Mouse (Mus musculus): ENCODE results near the gene Med16.

Med16 gene

GRCm38 (mm10) chr10:79917532-79918100, 8.9 kb upstream of the Med16 start:
- no peak for DNase-seq (ENCODE audit: low read depth, low spot score)

- peak; percentile 56 for DNase-seq (ENCODE audit: low read depth, low spot score)
Measured at GRCm38 (mm10) chr10:79916808-79917531, 8.2 kb upstream of the Med16 start, which contains the start of gene Kiss1r. TSS of gene Kiss1r (plus strand) at chr10:79916971.

GRCm38 (mm10) chr10:79916081-79916480, 7.4 kb upstream of the Med16 start:
- no peak for DNase-seq (ENCODE audit: low read depth, low spot score)

- DNase-seq (ENCODE audit: low read depth, low spot score), result no peak
Measured at GRCm38 (mm10) chr10:79914948-79915596, 6.3 kb upstream of the Med16 start.

GRCm38 (mm10) chr10:79914131-79914947, 5.6 kb upstream of the Med16 start:
- no peak for DNase-seq (ENCODE audit: low read depth, low spot score)

- no peak for DNase-seq (ENCODE audit: low read depth, low spot score)
Measured at GRCm38 (mm10) chr10:79912412-79912811, 3.7 kb upstream of the Med16 start.

- no peak for DNase-seq (ENCODE audit: low read depth, low spot score)
Measured at GRCm38 (mm10) chr10:79910556-79910955, 1.8 kb upstream of the Med16 start, which contains the start of gene Gm26602. TSS of gene Gm26602 (plus strand) at chr10:79910856.

- peak; percentile 58 for DNase-seq (ENCODE audit: low read depth, low spot score)
Measured at GRCm38 (mm10) chr10:79909092-79909922, 584 bp upstream of the Med16 start.

GRCm38 (mm10) chr10:79907415-79907814, 1.3 kb downstream of the Med16 start:
- DNase-seq (ENCODE audit: low read depth, low spot score), result no peak

GRCm38 (mm10) chr10:79906712-79907111, 2.0 kb downstream of the Med16 start:
- no peak for DNase-seq (ENCODE audit: low read depth, low spot score)

GRCm38 (mm10) chr10:79900951-79901410, 7.7 kb downstream of the Med16 start:
- no peak for DNase-seq (ENCODE audit: low read depth, low spot score)

- DNase-seq (ENCODE audit: low read depth, low spot score), result no peak
Measured at GRCm38 (mm10) chr10:79897316-79898245, 11.1 kb downstream of the Med16 start.

- no peak for DNase-seq (ENCODE audit: low read depth, low spot score)
Measured at GRCm38 (mm10) chr10:79896814-79897213, 11.9 kb downstream of the Med16 start.

GRCm38 (mm10) chr10:79896306-79896705, 12.4 kb downstream of the Med16 start:
- DNase-seq (ENCODE audit: low read depth, low spot score), result no peak

GRCm38 (mm10) chr10:79892451-79893118, 16.1 kb downstream of the Med16 start:
- DNase-seq (ENCODE audit: low read depth, low spot score), result peak; percentile 66

- no peak for DNase-seq (ENCODE audit: low read depth, low spot score)
Measured at GRCm38 (mm10) chr10:79890670-79891069, 18.1 kb downstream of the Med16 start, which contains the start of gene Cfd. TSS of gene Cfd (plus strand) at chr10:79890853.

GRCm38 (mm10) chr10:79889386-79889785, 19.3 kb downstream of the Med16 start:
- DNase-seq (ENCODE audit: low read depth, low spot score), result no peak

GRCm38 (mm10) chr10:79886611-79887010, 22.1 kb downstream of the Med16 start:
- DNase-seq (ENCODE audit: low read depth, low spot score), result no peak

- no peak for DNase-seq (ENCODE audit: low read depth, low spot score)
Measured at GRCm38 (mm10) chr10:79886054-79886453, 22.7 kb downstream of the Med16 start, which contains the start of gene Elane. TSS of gene Elane (plus strand) at chr10:79886247.
